Mouse (Mus musculus): ENCODE measurements around the gene Ptpro. TPM values are rescaled to one million over a fixed set of nuclear protein-coding genes. Genes with fewer than 3 reads are reported as not detected.
"Not testable (repeated sequence)": the region's sequence is repeated elsewhere in the genome, so short reads cannot be mapped to it uniquely, and the experiment has no call there.

Ptpro gene
- polyA plus RNA-seq, 1 experiment from 2014 or later = 4.6 TPM

DNA sequence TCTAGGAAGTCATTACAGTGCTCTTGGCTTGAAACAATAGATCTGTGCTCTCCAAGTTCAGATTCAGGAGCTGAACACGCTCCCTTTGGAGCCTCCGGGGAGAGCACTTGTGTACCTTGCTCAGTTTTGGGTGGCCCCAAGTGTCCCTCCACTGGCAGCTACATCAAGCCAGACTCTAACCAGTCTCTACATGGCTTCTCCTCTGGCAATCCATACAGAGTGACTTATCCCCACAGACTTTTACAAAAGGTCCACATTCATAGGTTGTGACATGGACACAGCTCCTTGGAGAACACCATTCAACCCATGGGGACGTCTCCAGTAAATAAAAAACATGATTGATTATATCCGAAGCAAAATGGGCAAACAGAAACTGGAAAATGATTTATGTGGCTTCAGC, 185.4 kb downstream of the Ptpro start:
- Histone ChIP-seq H3K4me1 (ENCODE audit: control insufficient read depth, insufficient read depth, low read length) (no peaks in the 10 kb centered on the region), H3K36me3 (ENCODE audit: control insufficient read depth, insufficient read depth, low read length) (no peaks in the 10 kb centered on the region), H3K9ac (replicated peaks; ENCODE audit: low read depth, low read length) (no peak overlapping the region), H3K4me2 (replicated peaks; ENCODE audit: low read depth, low read length) (no peak overlapping the region), H3K9me3 (ENCODE audit: control insufficient read depth, low read depth, low read length) (no peaks in the 10 kb centered on the region), H3K27me3 (ENCODE audit: control insufficient read depth, insufficient read depth, low read length) (no peaks in the 10 kb centered on the region), H3K4me3 (ENCODE audit: low read depth, low read length) (no peak overlapping the region), H3K27ac (ENCODE audit: low read length) (no peak overlapping the region)
- no peak for ATAC-seq (ENCODE audit: insufficient number of reproducible peaks, insufficient read depth, low FRiP score, low read depth)
- 62% methylated on average over 4 of the region's 4 CpGs for WGBS

DNA sequence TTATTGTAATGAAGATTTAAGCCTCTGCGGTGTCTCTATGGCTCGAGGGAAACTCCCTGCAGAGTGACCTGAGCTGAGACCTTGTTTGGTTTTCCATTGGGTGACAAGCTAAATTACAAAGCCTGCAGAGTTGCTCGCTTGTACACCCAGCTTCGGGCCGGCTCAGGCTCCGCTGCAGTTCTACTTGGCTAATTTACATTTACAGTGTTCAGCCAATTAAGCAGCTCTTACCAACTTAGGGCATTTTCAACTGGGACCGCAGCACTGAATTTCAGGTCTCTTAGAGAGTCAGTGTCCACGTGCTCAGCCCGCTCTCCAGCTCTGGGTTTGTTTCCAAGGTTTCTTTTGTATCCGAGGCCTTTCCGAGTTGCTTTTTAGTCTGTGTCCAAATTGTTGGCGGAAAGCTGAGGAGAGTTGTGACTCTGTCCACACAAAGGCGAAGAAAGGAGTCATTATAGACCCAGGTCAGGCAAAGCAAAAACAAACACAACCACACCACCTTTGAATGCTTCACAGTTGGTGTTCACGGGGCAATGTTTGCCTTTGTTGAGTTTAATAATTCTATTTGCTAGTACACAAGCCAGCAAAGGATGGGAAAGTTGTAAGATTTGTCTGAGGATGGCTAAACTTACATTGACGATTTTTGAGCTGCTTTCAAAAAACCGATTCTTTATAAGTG, 185.9 kb downstream of the Ptpro start:
- Histone ChIP-seq H3K4me1 (ENCODE audit: control insufficient read depth, insufficient read depth, low read length) (no peaks in the 10 kb centered on the region), H3K9me3 (ENCODE audit: control insufficient read depth, low read depth, low read length) (no peaks in the 10 kb centered on the region), H3K4me3 (ENCODE audit: low read depth, low read length) (no peak overlapping the region), H3K27ac (ENCODE audit: low read length) (no peak overlapping the region), H3K27me3 (ENCODE audit: control insufficient read depth, insufficient read depth, low read length) (no peaks in the 10 kb centered on the region), H3K9ac (replicated peaks; ENCODE audit: low read depth, low read length) (no peak overlapping the region), H3K36me3 (ENCODE audit: control insufficient read depth, insufficient read depth, low read length) (no peaks in the 10 kb centered on the region), H3K4me2 (replicated peaks; ENCODE audit: low read depth, low read length) (no peak overlapping the region)
- ATAC-seq (ENCODE audit: insufficient number of reproducible peaks, insufficient read depth, low FRiP score, low read depth) = no peak
- 47% methylated on average over 16 of the region's 16 CpGs for WGBS

- no peak for ATAC-seq (ENCODE audit: insufficient number of reproducible peaks, insufficient read depth, low FRiP score, low read depth)
These were observed 188.7 kb downstream of the Ptpro start for GRCm38 (mm10) chr6:137440559-137441486.

DNA sequence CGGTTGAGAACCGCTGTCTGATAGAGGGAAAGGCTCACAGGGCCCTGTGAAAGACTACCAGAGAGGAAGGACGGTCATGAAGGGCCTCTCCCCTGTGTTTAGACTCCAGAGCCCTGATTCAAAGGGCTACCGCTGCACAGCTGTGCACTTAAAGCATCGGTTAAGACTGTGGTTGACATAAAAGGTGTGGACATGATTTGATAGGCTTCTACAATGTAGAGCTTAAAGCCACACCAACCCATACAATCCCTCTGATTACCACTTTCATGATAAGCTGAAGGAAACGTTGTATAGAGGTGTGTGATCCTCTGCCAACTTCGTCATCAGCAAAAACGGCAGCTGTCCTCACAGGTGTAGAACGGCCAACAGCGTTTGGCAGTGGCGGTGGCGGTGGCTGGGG, 191.0 kb downstream of the Ptpro start:
- no peaks in the 10 kb centered on the region for H3K9me3 ChIP-seq (ENCODE audit: control insufficient read depth, low read depth, low read length)
- H3K27ac ChIP-seq (ENCODE audit: low read length) = no peak overlapping the region
- no peaks in the 10 kb centered on the region for H3K4me1 ChIP-seq (ENCODE audit: control insufficient read depth, insufficient read depth, low read length)
- no peaks in the 10 kb centered on the region for H3K27me3 ChIP-seq (ENCODE audit: control insufficient read depth, insufficient read depth, low read length)
- H3K36me3 ChIP-seq (ENCODE audit: control insufficient read depth, insufficient read depth, low read length) = no peaks in the 10 kb centered on the region
- no peak overlapping the region for H3K9ac ChIP-seq (replicated peaks; ENCODE audit: low read depth, low read length)
- no peak overlapping the region for H3K4me3 ChIP-seq (ENCODE audit: low read depth, low read length)
- WGBS = 86% methylated on average over 12 of the region's 12 CpGs
- peak; percentile 37; the same call in 1 of the 2 replicates for ATAC-seq (ENCODE audit: insufficient number of reproducible peaks, insufficient read depth, low FRiP score, low read depth)
- no peak overlapping the region for H3K4me2 ChIP-seq (replicated peaks; ENCODE audit: low read depth, low read length)

More at GRCm38 (mm10) chr6:137440559-137441486, 188.7 kb downstream of the Ptpro start:
- Histone ChIP-seq H3K4me2 (replicated peaks; ENCODE audit: low read depth, low read length) (no peak overlapping the region), H3K4me3 (ENCODE audit: low read depth, low read length) (no peak overlapping the region), H3K9me3 (ENCODE audit: control insufficient read depth, low read depth, low read length) (no peaks in the 10 kb centered on the region), H3K4me1 (ENCODE audit: control insufficient read depth, insufficient read depth, low read length) (no peaks in the 10 kb centered on the region), H3K27me3 (ENCODE audit: control insufficient read depth, insufficient read depth, low read length) (no peaks in the 10 kb centered on the region), H3K9ac (replicated peaks; ENCODE audit: low read depth, low read length) (no peak overlapping the region), H3K27ac (ENCODE audit: low read length) (no peak overlapping the region), H3K36me3 (ENCODE audit: control insufficient read depth, insufficient read depth, low read length) (no peaks in the 10 kb centered on the region)
- WGBS = 58% methylated on average over 19 of the region's 19 CpGs

GRCm38 (mm10) chr6:137446116-137446515, 194.0 kb downstream of the Ptpro start:
- H3K27ac ChIP-seq (ENCODE audit: low read length); H3K4me3 ChIP-seq (ENCODE audit: low read depth, low read length); H3K36me3 ChIP-seq (ENCODE audit: control insufficient read depth, insufficient read depth, low read length); H3K4me1 ChIP-seq (ENCODE audit: control insufficient read depth, insufficient read depth, low read length); H3K9me3 ChIP-seq (ENCODE audit: control insufficient read depth, low read depth, low read length); H3K4me2 ChIP-seq (replicated peaks; ENCODE audit: low read depth, low read length); H3K27me3 ChIP-seq (ENCODE audit: control insufficient read depth, insufficient read depth, low read length); H3K9ac ChIP-seq (replicated peaks; ENCODE audit: low read depth, low read length); ATAC-seq (ENCODE audit: insufficient number of reproducible peaks, insufficient read depth, low FRiP score, low read depth): not testable (repeated sequence)
- WGBS = 89% methylated on average over 6 of the region's 7 CpGs

DNA sequence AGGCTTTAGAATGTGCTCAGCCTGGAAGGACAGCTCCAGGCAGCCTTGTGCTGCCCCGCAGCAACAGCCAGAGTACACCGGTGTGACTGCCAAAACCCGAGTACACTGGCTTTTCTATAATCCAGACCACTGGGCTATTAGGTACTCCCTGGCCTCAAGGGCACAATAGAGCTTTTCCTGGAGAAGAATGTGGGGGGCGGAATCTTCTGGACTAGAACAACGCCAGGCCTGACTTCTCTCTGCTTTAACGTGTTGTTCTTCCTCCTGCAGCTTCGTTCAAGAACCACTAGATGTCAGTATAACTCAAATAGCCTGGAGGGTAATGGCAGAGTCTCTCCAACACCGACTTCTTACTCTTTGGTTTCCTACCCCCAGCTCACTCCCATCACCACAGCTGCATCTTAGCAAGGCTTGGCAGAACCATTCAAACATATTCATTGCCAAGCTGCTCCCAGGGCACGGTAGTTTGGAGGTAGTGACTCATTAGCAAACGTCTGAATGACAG, 203.5 kb downstream of the Ptpro start:
- WGBS = 12% methylated on average over 10 of the region's 10 CpGs
- no peaks in the 10 kb centered on the region; the same call in 1 of the 2 replicates for H3K4me1 ChIP-seq (ENCODE audit: control insufficient read depth, insufficient read depth, low read length)
- H3K27me3 ChIP-seq (ENCODE audit: control insufficient read depth, insufficient read depth, low read length) = no peaks in the 10 kb centered on the region
- H3K4me3 ChIP-seq (ENCODE audit: low read depth, low read length) = no peak overlapping the region
- no peak overlapping the region for H3K27ac ChIP-seq (ENCODE audit: low read length)
- no peak overlapping the region for H3K9ac ChIP-seq (replicated peaks; ENCODE audit: low read depth, low read length)
- no peak overlapping the region for H3K4me2 ChIP-seq (replicated peaks; ENCODE audit: low read depth, low read length)
- no peaks in the 10 kb centered on the region for H3K9me3 ChIP-seq (ENCODE audit: control insufficient read depth, low read depth, low read length)
- peak; percentile 84 for ATAC-seq (ENCODE audit: insufficient number of reproducible peaks, insufficient read depth, low FRiP score, low read depth)
- H3K36me3 ChIP-seq (ENCODE audit: control insufficient read depth, insufficient read depth, low read length) = no peaks in the 10 kb centered on the region

GRCm38 (mm10) chr6:137456064-137456463, 203.9 kb downstream of the Ptpro start:
- H3K9me3 ChIP-seq (ENCODE audit: control insufficient read depth, low read depth, low read length) = no peaks in the 10 kb centered on the region
- H3K27me3 ChIP-seq (ENCODE audit: control insufficient read depth, insufficient read depth, low read length) = no peaks in the 10 kb centered on the region
- H3K4me2 ChIP-seq (replicated peaks; ENCODE audit: low read depth, low read length) = no peak overlapping the region
- 55% methylated on average over 7 of the region's 7 CpGs for WGBS
- H3K9ac ChIP-seq (replicated peaks; ENCODE audit: low read depth, low read length) = no peak overlapping the region
- no peaks in the 10 kb centered on the region for H3K36me3 ChIP-seq (ENCODE audit: control insufficient read depth, insufficient read depth, low read length)
- no peak overlapping the region for H3K27ac ChIP-seq (ENCODE audit: low read length)
- no peak for ATAC-seq (ENCODE audit: insufficient number of reproducible peaks, insufficient read depth, low FRiP score, low read depth)
- H3K4me1 ChIP-seq (ENCODE audit: control insufficient read depth, insufficient read depth, low read length) = no peaks in the 10 kb centered on the region; the same call in 1 of the 2 replicates
- no peak overlapping the region for H3K4me3 ChIP-seq (ENCODE audit: low read depth, low read length)

- no peak overlapping the region for H3K4me3 ChIP-seq (ENCODE audit: low read depth, low read length)
- H3K27me3 ChIP-seq (ENCODE audit: control insufficient read depth, insufficient read depth, low read length) = no peaks in the 10 kb centered on the region
- no peaks in the 10 kb centered on the region for H3K9me3 ChIP-seq (ENCODE audit: control insufficient read depth, low read depth, low read length)
- no peak overlapping the region for H3K4me2 ChIP-seq (replicated peaks; ENCODE audit: low read depth, low read length)
- H3K27ac ChIP-seq (ENCODE audit: low read length) = no peak overlapping the region
- H3K9ac ChIP-seq (replicated peaks; ENCODE audit: low read depth, low read length) = no peak overlapping the region
- no peak for ATAC-seq (ENCODE audit: insufficient number of reproducible peaks, insufficient read depth, low FRiP score, low read depth)
- no peaks in the 10 kb centered on the region; the same call in 1 of the 2 replicates for H3K4me1 ChIP-seq (ENCODE audit: control insufficient read depth, insufficient read depth, low read length)
- H3K36me3 ChIP-seq (ENCODE audit: control insufficient read depth, insufficient read depth, low read length) = no peaks in the 10 kb centered on the region
- WGBS = 27% methylated on average over 7 of the region's 7 CpGs
These were observed 205.1 kb downstream of the Ptpro start for GRCm38 (mm10) chr6:137457210-137457609.
